Mouse (Mus musculus) large intestine, adult 2 months (tissue): Measurements from ENCODE around the gene Adamts10. TPM values are rescaled to one million over a fixed set of nuclear protein-coding genes. Genes with fewer than 3 reads are reported as not detected.

Source experiments
- DNase-seq: peaks from one replicate; pipeline ENCODE4 v3.0.0-alpha.2; 2012; ENCODE audit warnings: low read depth, low spot score
- WGBS: fragments of 180-500 bp; shearing (Covaris S2); methylation state at CpG from one replicate; pipeline ENCODE4 v1.1.7; 2018; 5-methylcytosine and 5-hydroxymethylcytosine counted together
- polyA plus RNA-seq: library from polyadenylated mRNA; depleted of rRNA; stranded (reverse); fragments of >200 nt; gene quantifications from 2 replicates; pipeline ENCODE4 v1.2.3, GENCODE M21; 2012; rRNA removed

Gene Adamts10
- polyA plus RNA-seq, 1 experiment: 19.8 TPM

- 83% methylated on average over 4 of the region's 4 CpGs for WGBS
- no peak for DNase-seq
Observed at GRCm38 (mm10) chr17:33552113-33552512, 28.1 kb downstream of the Adamts10 start.

DNA sequence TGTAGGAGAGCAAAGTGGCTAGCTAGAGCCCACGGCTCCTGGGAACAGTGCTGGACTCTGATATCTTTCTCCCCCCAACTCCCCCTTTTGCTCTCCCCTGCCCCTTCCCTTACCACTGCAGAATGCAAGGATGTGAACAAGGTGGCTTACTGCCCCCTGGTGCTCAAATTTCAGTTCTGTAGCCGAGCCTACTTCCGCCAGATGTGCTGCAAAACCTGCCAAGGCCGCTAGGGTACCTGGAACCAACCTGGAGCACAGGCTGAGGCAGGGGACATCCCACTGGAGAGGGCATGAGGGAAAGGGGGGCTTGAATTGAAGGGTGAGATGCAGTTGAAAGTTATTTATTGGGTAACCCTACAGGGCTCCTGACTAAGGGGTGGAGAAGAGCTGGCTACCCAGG is 29.0 kb downstream of the Adamts10 start:
- WGBS: 52% methylated on average over 4 of the region's 4 CpGs

GRCm38 (mm10) chr17:33554536-33554935 is 30.5 kb downstream of the Adamts10 start:
- WGBS: 95% methylated on average over 1 of the region's 1 CpGs
- no peak for DNase-seq

More for the DNA sequence above, 29.0 kb downstream of the Adamts10 start:
- DNase-seq: no peak

- 30% methylated on average over 6 of the region's 6 CpGs for WGBS
- no peak for DNase-seq
Observed at GRCm38 (mm10) chr17:33555223-33555855, 31.3 kb downstream of the Adamts10 start, which contains the start of gene Myo1f. Gene Myo1f, plus strand, starts transcription at chr17:33555707.

GRCm38 (mm10) chr17:33557922-33558321 is 33.9 kb downstream of the Adamts10 start:
- 61% methylated on average over 4 of the region's 4 CpGs for WGBS

DNA sequence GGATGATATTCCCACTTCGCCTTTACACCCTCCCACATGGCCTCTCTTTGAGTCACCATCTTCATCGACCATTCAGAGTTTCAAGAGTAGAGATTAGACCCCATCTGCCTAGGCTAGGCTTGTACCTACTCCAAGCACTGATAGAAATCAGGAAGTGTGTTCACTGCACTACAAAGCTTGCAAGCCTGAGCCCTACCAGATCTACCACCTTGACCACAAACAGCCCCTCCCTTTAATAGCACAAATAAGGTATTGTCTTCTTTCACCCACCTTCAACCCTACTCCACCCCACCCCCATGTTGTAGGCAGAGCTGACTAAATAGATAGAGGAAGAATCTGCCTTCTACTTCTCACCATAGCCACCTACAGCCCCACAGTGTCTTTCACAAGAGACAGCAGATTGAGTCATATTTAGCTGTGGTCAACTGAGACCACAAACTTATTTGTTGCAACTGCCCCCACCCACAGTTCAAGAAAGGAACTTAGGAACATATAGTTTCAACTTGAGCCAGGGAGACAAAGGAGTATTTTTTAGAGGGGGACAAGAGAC is 39.6 kb downstream of the Adamts10 start:
- WGBS: 70% methylated on average over 2 of the region's 2 CpGs

More at GRCm38 (mm10) chr17:33557922-33558321, 33.9 kb downstream of the Adamts10 start:
- DNase-seq: no peak

GRCm38 (mm10) chr17:33564599-33564998 is 40.6 kb downstream of the Adamts10 start:
- no peak for DNase-seq
- 51% methylated on average over 1 of the region's 1 CpGs for WGBS

More for the DNA sequence above, 39.6 kb downstream of the Adamts10 start:
- DNase-seq: no peak

GRCm38 (mm10) chr17:33566182-33566581 is 42.2 kb downstream of the Adamts10 start:
- no peak for DNase-seq
- WGBS: 60% methylated on average over 2 of the region's 2 CpGs

DNA sequence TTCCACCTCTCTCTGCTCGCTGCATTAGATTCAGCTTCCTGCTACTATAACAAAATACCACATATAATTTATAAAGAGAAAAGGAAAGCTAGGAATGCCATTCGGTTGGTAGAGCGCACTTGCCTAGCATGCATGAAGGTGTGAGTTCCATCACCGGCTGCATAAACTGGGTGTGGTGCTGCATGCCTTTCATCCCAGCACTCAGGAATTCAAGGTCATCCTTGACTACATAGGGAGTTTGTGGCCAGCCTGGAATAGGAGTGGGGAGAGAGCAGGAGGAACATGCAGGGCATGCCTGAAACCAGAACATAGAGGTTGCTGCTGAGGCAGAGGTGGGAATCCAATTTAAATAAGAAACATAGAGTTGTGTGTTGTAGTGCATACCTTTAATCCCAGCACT is 60.1 kb downstream of the Adamts10 start:
- no peak for DNase-seq
- 54% methylated on average over 4 of the region's 4 CpGs for WGBS

- WGBS: 80% methylated on average over 17 of the region's 17 CpGs
Observed at GRCm38 (mm10) chr17:33586011-33586410, 62.0 kb downstream of the Adamts10 start.

DNA sequence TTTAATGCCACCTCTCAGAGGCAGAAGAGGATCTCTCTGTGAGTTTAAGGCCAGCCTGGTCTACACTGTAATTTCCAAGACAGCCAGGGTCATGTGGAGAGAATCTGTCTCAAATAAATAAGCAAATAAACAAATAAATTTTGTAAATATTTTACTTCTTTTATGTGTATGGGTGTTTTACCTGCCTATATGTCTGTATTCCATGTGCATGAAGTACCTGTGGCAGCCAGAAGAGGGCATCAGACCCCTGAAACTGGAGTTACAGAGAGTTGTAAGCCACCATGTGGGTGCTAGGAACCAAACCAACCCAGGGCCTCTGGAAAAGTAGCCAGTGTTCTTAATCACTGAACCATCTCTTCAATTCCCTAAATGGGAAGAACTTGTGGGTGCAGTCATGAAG is 73.3 kb downstream of the Adamts10 start:
- DNase-seq: no peak

More at GRCm38 (mm10) chr17:33586011-33586410, 62.0 kb downstream of the Adamts10 start:
- no peak for DNase-seq

GRCm38 (mm10) chr17:33598506-33598905 is 74.5 kb downstream of the Adamts10 start:
- DNase-seq: no peak
- WGBS: 73% methylated on average over 5 of the region's 5 CpGs

DNA sequence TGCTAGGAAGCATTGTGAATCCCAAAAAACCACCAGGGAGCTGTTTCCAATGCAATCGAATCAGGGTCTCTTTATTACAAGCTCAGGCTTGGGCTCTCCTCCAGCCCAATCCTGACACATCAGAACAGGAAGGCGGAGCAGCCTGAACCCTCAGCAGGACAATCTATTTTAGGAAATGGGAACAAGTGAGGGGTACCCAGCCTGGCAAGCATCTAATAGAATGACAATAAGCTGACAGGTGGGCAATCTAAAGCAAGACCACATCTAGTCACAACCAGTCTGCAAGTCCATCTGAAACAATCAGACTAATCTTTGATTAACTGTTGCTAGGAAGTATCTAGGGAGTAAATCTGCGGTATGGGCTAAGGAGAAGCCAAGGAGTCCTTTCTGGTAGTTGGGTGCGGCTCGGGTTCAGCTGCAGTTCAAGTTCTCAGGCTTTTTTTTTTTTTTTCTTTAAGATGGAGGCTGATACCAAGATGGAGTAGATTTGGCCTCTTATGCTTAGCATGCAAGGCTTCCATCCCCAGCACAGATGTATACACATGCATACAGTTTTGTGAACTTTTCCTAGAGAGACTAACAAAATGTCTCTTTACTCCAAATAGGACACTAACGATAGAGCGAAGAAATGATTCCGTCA is 76.0 kb downstream of the Adamts10 start:
- 88% methylated on average over 8 of the region's 8 CpGs for WGBS
- no peak for DNase-seq

DNA sequence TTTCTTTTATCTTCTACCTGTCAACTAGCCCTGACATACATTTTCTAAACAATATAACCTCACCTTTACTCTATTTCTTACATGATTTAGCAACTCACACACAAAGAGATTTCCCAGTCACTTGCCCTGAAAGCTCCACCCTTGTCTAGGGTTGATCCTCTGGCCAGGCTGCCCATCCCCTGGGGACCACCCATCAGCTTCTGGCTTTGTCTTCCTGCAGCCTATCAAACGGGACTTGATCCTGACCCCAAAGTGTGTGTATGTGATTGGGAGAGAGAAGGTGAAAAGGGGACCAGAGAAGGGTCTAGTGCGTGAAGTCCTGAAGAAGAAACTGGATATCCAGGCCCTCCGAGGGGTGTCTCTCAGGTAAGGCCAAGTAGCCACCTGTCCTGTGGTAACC is 76.8 kb downstream of the Adamts10 start:
- DNase-seq: no peak
- 72% methylated on average over 3 of the region's 3 CpGs for WGBS

DNA sequence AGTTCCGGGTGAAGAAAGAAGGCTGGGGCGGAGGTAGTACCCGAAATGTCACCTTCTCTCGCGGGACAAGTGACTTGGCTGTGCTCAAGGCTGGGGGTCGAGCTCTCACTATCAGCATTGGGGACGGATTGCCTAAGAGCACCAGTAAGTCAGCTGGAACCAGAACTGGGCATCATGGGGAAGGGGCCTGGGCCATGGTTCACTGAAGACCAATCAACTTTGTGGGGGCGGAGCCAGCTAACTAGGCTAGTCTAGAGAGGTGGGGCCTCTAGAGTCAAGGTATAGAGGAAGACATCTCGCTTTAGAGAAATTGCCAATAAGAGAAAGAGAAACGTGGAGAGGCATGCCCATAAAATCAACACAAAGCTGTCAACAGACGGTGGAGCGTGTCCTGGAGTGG is 77.9 kb downstream of the Adamts10 start:
- DNase-seq: no peak
- 83% methylated on average over 12 of the region's 12 CpGs for WGBS

Other genes with a start within 250 kb of the Adamts10 start
- gene Zfp955b, start 234.7 kb upstream of the Adamts10 start, polyA plus RNA-seq: 0.89 and 1.7 TPM in 2 replicates
- 0.63 and 0.89 TPM in 2 replicates for gene Zfp81, start 165.3 kb upstream of the Adamts10 start, polyA plus RNA-seq
- 1.1 and 2.6 TPM in 2 replicates for gene Zfp101, start 129.6 kb upstream of the Adamts10 start, polyA plus RNA-seq
- 0.08 TPM in 1 of 2 replicates, not detected in the other for gene Actl9, start 91.3 kb upstream of the Adamts10 start, polyA plus RNA-seq
- gene Myo1f, start 31.5 kb downstream of the Adamts10 start, polyA plus RNA-seq: 5.6 and 7.8 TPM in 2 replicates
- 31.2 and 31.4 TPM in 2 replicates for gene Zfp414, start 104.9 kb downstream of the Adamts10 start, polyA plus RNA-seq
- 1.5 and 1.7 TPM in 2 replicates for gene Pram1, start 113.9 kb downstream of the Adamts10 start, polyA plus RNA-seq
- gene Hnrnpm, start 162.7 kb downstream of the Adamts10 start, polyA plus RNA-seq: 49.2 and 52.1 TPM in 2 replicates
- 53.8 and 55.5 TPM in 2 replicates for gene March2, start 194.5 kb downstream of the Adamts10 start, polyA plus RNA-seq
- 268 and 292 TPM in 2 replicates for gene Rab11b, start 236.3 kb downstream of the Adamts10 start, polyA plus RNA-seq